Mouse (Mus musculus) limb, embryonic 13.5 days (tissue): Measurements from ENCODE around the gene Mtus2. TPM values are rescaled to one million over a fixed set of nuclear protein-coding genes. Genes with fewer than 3 reads are reported as not detected.
"Not testable (repeated sequence)": the region's sequence is repeated elsewhere in the genome, so short reads cannot be mapped to it uniquely, and the experiment has no call there.

Experiments
- ATAC-seq: fragments of 200-750 bp; cut with Nextera tagmentation; 2 replicates; pipeline ENCODE4 v1.8.0; 2017; ENCODE audit warnings: low read depth, moderate number of reproducible peaks, moderate TSS enrichment; ENCODE audit not compliant: low FRiP score
- H3K27ac ChIP-seq: fragments of 300-500 bp; sonication (generic); 2 replicates; pipeline ENCODE4 v1.5.1; 2015; ENCODE audit warnings: inconsistent platforms, mild to moderate bottlenecking, moderate library complexity
- H3K27me3 ChIP-seq: fragments of 300-500 bp; sonication (generic); 2 replicates; pipeline ENCODE4 v1.6.1; 2015; ENCODE audit warnings: mild to moderate bottlenecking, inconsistent platforms
- H3K36me3 ChIP-seq: fragments of 300-500 bp; sonication (generic); 2 replicates; pipeline ENCODE4 v1.6.1; 2015; ENCODE audit warnings: inconsistent platforms, mild to moderate bottlenecking, moderate library complexity
- H3K4me1 ChIP-seq: fragments of 300-500 bp; sonication (generic); 2 replicates; pipeline ENCODE4 v1.6.1; 2015; ENCODE audit warnings: inconsistent platforms
- H3K4me2 ChIP-seq: fragments of 300-500 bp; sonication (generic); replicated peaks from 2 replicates; pipeline ENCODE4 v1.6.1; 2015; ENCODE audit warnings: inconsistent platforms, mild to moderate bottlenecking, moderate library complexity
- H3K4me3 ChIP-seq: fragments of 300-500 bp; sonication (generic); 2 replicates; pipeline ENCODE4 v1.5.1; 2015; ENCODE audit warnings: moderate library complexity, mild to moderate bottlenecking, inconsistent platforms
- H3K9ac ChIP-seq: fragments of 300-500 bp; sonication (generic); 2 replicates; pipeline ENCODE4 v1.6.1; 2015; ENCODE audit warnings: mild to moderate bottlenecking, inconsistent platforms
- H3K9me3 ChIP-seq: fragments of 300-500 bp; sonication (generic); 2 replicates; pipeline ENCODE4 v1.6.1; 2016; ENCODE audit warnings: inconsistent platforms
- whole genome bisulfite sequencing: fragments of 180-500 bp; shearing (Covaris S2); methylation state at CpG from one replicate; pipeline ENCODE4 v1.1.7; 2015; 5-methylcytosine and 5-hydroxymethylcytosine counted together
- polyA plus RNA-seq: library from polyadenylated mRNA; unstranded; fragments of >200 nt; fragmentation: Nextera tagmentation; extraction: Ambion mirVana; gene quantifications from 2 replicates; pipeline ENCODE4 v1.2.1, GENCODE M21; 2015

Mtus2 gene
- polyA plus RNA-seq, 1 experiment from 2014 or later, result 7.0 TPM

GRCm38 (mm10) chr5:148312443-148312842, 355.3 kb downstream of the Mtus2 start:
- H3K9ac ChIP-seq, result no peak overlapping the region
- H3K9me3 ChIP-seq, result no peaks in the 10 kb centered on the region
- no peak overlapping the region for H3K4me2 ChIP-seq
- H3K36me3 ChIP-seq, result no peaks in the 10 kb centered on the region
- 54% methylated on average over 2 of the region's 2 CpGs for WGBS
- no peaks in the 10 kb centered on the region for H3K27me3 ChIP-seq
- H3K4me3 ChIP-seq, result no peak overlapping the region
- no peaks in the 10 kb centered on the region for H3K4me1 ChIP-seq
- no peak overlapping the region for H3K27ac ChIP-seq
- no peak for ATAC-seq

GRCm38 (mm10) chr5:148314931-148315330, 357.8 kb downstream of the Mtus2 start:
- Histone ChIP-seq H3K4me2 (no peak overlapping the region), H3K36me3 (no peaks in the 10 kb centered on the region), H3K9me3 (no peaks in the 10 kb centered on the region), H3K4me1 (no peaks in the 10 kb centered on the region), H3K4me3 (no peak overlapping the region), H3K27me3 (no peaks in the 10 kb centered on the region), H3K9ac (no peak overlapping the region), H3K27ac (no peak overlapping the region)
- no peak for ATAC-seq
- WGBS, result 89% methylated on average over 5 of the region's 5 CpGs

- H3K27ac ChIP-seq, result no peak overlapping the region
- no peak overlapping the region for H3K9ac ChIP-seq
- no peaks in the 10 kb centered on the region for H3K4me1 ChIP-seq
- H3K27me3 ChIP-seq, result no peaks in the 10 kb centered on the region
- H3K4me2 ChIP-seq, result no peak overlapping the region
- no peaks in the 10 kb centered on the region for H3K36me3 ChIP-seq
- H3K9me3 ChIP-seq, result no peaks in the 10 kb centered on the region
- 51% methylated on average over 4 of the region's 4 CpGs for WGBS
- ATAC-seq, result no peak
- no peak overlapping the region for H3K4me3 ChIP-seq
These were observed 368.3 kb downstream of the Mtus2 start for GRCm38 (mm10) chr5:148325317-148325885.

GRCm38 (mm10) chr5:148326295-148326694, 369.2 kb downstream of the Mtus2 start:
- not testable (repeated sequence) for H3K36me3 ChIP-seq, H3K27me3 ChIP-seq, H3K27ac ChIP-seq, H3K4me2 ChIP-seq, H3K9me3 ChIP-seq, ATAC-seq, H3K9ac ChIP-seq, H3K4me1 ChIP-seq, H3K4me3 ChIP-seq
- 97% methylated on average over 9 of the region's 9 CpGs for WGBS

GRCm38 (mm10) chr5:148328982-148329381, 371.9 kb downstream of the Mtus2 start:
- Histone ChIP-seq H3K27me3 (no peaks in the 10 kb centered on the region), H3K4me1 (no peaks in the 10 kb centered on the region), H3K9me3 (no peaks in the 10 kb centered on the region), H3K4me3 (no peak overlapping the region), H3K9ac (no peak overlapping the region), H3K36me3 (peaks cover 22% of the 10 kb centered on the region), H3K4me2 (no peak overlapping the region), H3K27ac (no peak overlapping the region)
- WGBS, result 75% methylated on average over 3 of the region's 3 CpGs
- ATAC-seq, result no peak

GRCm38 (mm10) chr5:148331229-148331776, 374.2 kb downstream of the Mtus2 start:
- no peaks in the 10 kb centered on the region for H3K4me1 ChIP-seq
- no peak overlapping the region for H3K4me2 ChIP-seq
- H3K27me3 ChIP-seq, result no peaks in the 10 kb centered on the region
- H3K4me3 ChIP-seq, result no peak overlapping the region
- H3K27ac ChIP-seq, result no peak overlapping the region
- H3K9ac ChIP-seq, result no peak overlapping the region
- 77% methylated on average over 11 of the region's 11 CpGs for WGBS
- ATAC-seq, result no peak
- H3K9me3 ChIP-seq, result no peaks in the 10 kb centered on the region
- peaks cover 36% of the 10 kb centered on the region for H3K36me3 ChIP-seq

- peaks cover 43% of the 10 kb centered on the region for H3K36me3 ChIP-seq
- H3K4me1 ChIP-seq, result no peaks in the 10 kb centered on the region
- no peak overlapping the region for H3K27ac ChIP-seq
- H3K9ac ChIP-seq, result no peak overlapping the region
- 87% methylated on average over 18 of the region's 18 CpGs for WGBS
- H3K9me3 ChIP-seq, result no peaks in the 10 kb centered on the region
- H3K27me3 ChIP-seq, result no peaks in the 10 kb centered on the region
- no peak overlapping the region for H3K4me3 ChIP-seq
- H3K4me2 ChIP-seq, result no peak overlapping the region
- ATAC-seq, result no peak
These were observed 375.0 kb downstream of the Mtus2 start for GRCm38 (mm10) chr5:148331926-148332621.

GRCm38 (mm10) chr5:148332622-148332974, 375.5 kb downstream of the Mtus2 start:
- WGBS, result 40% methylated on average over 8 of the region's 8 CpGs
- no peaks in the 10 kb centered on the region for H3K9me3 ChIP-seq
- H3K27ac ChIP-seq, result no peak overlapping the region
- no peak overlapping the region for H3K4me2 ChIP-seq
- H3K27me3 ChIP-seq, result no peaks in the 10 kb centered on the region
- no peak overlapping the region for H3K9ac ChIP-seq
- H3K36me3 ChIP-seq, result peaks cover 44% of the 10 kb centered on the region
- H3K4me3 ChIP-seq, result no peak overlapping the region
- ATAC-seq, result peak; percentile 62
- no peaks in the 10 kb centered on the region for H3K4me1 ChIP-seq

- H3K4me1 ChIP-seq, result peaks cover 19% of the 10 kb centered on the region
- H3K36me3 ChIP-seq, result peaks cover 22% of the 10 kb centered on the region
- 91% methylated on average over 5 of the region's 5 CpGs for WGBS
- no peak overlapping the region for H3K27ac ChIP-seq
- no peaks in the 10 kb centered on the region for H3K9me3 ChIP-seq
- no peak overlapping the region for H3K4me2 ChIP-seq
- no peaks in the 10 kb centered on the region for H3K27me3 ChIP-seq
- H3K9ac ChIP-seq, result no peak overlapping the region
- no peak overlapping the region for H3K4me3 ChIP-seq
- no peak for ATAC-seq
These were observed 382.0 kb downstream of the Mtus2 start for GRCm38 (mm10) chr5:148339126-148339525.

GRCm38 (mm10) chr5:148342061-148342741, 385.1 kb downstream of the Mtus2 start:
- no peaks in the 10 kb centered on the region for H3K9me3 ChIP-seq
- ATAC-seq, result peak; percentile 45
- H3K9ac ChIP-seq, result 0 out of 2 replicates have a peak overlapping the region, but pooled peaks have one; percentile 43
- H3K4me1 ChIP-seq, result peaks cover 29% of the 10 kb centered on the region
- H3K4me2 ChIP-seq, result peak overlapping the region; percentile 57
- H3K27ac ChIP-seq, result peak overlapping the region; percentile 65; the same call in 1 of the 2 replicates
- peaks cover 5% of the 10 kb centered on the region; the same call in 1 of the 2 replicates for H3K36me3 ChIP-seq
- peak overlapping the region; percentile 22 for H3K4me3 ChIP-seq
- no peaks in the 10 kb centered on the region for H3K27me3 ChIP-seq
- 22% methylated on average over 26 of the region's 26 CpGs for WGBS

- H3K36me3 ChIP-seq, result peaks cover 5% of the 10 kb centered on the region; the same call in 1 of the 2 replicates
- WGBS, result 53% methylated on average over 5 of the region's 5 CpGs
- H3K27ac ChIP-seq, result peak overlapping the region; percentile 70
- no peaks in the 10 kb centered on the region for H3K27me3 ChIP-seq
- no peaks in the 10 kb centered on the region for H3K9me3 ChIP-seq
- H3K4me1 ChIP-seq, result peaks cover 34% of the 10 kb centered on the region
- no peak overlapping the region for H3K9ac ChIP-seq
- peak; percentile 10; the same call in 1 of the 2 replicates for ATAC-seq
- H3K4me2 ChIP-seq, result 0 out of 2 replicates have a peak overlapping the region, but pooled peaks have one; percentile 16
- no peak overlapping the region for H3K4me3 ChIP-seq
These were observed 387.3 kb downstream of the Mtus2 start for GRCm38 (mm10) chr5:148344374-148344773.

GRCm38 (mm10) chr5:148346543-148346942, 389.4 kb downstream of the Mtus2 start:
- H3K27me3 ChIP-seq, result no peaks in the 10 kb centered on the region
- H3K4me1 ChIP-seq, result peaks cover 43% of the 10 kb centered on the region
- ATAC-seq, result no peak
- WGBS, result 84% methylated on average over 8 of the region's 8 CpGs
- no peak overlapping the region for H3K4me2 ChIP-seq
- peaks cover 5% of the 10 kb centered on the region; the same call in 1 of the 2 replicates for H3K36me3 ChIP-seq
- H3K9ac ChIP-seq, result no peak overlapping the region
- no peak overlapping the region for H3K27ac ChIP-seq
- no peaks in the 10 kb centered on the region for H3K9me3 ChIP-seq
- no peak overlapping the region for H3K4me3 ChIP-seq
